Mouse (Mus musculus): ENCODE measurements around the gene Epo.

Epo gene

DNA sequence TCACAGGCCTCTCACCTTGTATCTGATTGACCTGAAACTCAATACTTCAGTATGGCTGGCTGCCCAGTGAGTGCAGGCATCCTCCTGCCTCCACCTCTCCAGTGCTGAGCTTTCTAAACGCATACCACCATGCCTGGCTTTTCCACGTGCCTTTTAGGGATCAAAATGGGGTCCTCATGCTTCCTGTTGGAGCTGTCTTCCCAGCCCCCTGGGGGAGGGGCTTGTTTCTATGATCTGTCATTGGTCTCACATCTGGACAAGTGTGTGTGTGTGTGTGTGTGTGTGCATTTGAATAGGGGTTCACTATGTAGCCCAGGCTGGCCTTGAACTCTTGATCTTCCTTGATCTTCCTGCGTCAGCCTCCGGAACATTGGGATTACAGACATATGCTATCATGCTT is 4.4 kb upstream of the Epo start:
- DNase-seq, result no peak

DNA sequence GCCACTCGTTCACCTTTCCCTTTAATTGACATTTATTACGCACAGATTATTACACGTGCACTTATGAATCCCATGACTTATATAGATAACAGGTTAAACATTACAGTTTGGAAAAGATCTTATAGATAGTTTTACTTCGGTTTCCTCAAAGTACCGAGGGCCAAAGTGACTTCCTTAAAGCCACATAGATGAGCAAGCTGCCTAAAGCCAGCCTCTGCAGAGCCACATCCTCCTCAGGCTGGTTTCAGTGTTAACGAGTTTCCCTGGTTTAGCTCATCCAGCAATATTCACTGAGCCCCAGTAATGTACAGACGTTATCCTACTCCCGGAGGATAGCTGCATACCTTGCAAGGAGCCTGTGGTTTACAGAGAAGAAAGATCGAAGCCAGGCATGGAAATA is 2.3 kb upstream of the Epo start:
- DNase-seq, result no peak

DNA sequence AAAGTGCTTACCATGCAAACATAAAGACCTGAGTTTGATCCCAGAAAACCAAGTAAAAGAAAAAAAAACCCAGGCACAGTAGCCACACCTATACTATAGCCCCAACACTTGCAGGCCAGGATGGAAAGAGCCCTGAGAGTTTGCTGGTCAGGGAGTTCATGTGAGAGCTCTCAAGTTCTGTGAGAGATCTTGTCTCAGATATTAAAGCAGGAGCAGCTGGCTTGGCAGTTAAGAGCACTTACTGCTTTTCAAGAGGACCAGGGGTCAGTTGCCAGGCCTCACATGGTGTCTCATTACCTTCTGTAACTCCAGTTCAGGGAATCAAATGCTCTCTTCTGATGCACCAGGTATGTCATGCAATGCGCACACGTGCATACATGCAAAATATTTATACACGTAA is 1.7 kb upstream of the Epo start:
- no peak for DNase-seq

DNA sequence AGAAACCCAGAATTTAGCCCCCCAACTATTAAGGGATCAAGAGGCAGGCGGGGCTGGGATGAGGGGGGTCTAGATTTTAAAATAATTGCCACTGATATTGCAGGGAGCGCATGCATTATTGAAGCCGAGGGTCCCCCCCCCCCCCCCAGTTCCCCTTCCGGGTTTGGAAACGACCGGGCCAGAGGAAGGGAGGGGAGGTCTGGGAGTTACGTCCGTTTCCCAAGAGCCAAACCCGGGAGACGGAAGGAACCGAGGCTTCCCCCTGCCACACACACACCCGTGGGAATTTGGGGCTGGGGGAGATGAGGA is 280 bp downstream of the Epo start:
- no peak for DNase-seq

DNA sequence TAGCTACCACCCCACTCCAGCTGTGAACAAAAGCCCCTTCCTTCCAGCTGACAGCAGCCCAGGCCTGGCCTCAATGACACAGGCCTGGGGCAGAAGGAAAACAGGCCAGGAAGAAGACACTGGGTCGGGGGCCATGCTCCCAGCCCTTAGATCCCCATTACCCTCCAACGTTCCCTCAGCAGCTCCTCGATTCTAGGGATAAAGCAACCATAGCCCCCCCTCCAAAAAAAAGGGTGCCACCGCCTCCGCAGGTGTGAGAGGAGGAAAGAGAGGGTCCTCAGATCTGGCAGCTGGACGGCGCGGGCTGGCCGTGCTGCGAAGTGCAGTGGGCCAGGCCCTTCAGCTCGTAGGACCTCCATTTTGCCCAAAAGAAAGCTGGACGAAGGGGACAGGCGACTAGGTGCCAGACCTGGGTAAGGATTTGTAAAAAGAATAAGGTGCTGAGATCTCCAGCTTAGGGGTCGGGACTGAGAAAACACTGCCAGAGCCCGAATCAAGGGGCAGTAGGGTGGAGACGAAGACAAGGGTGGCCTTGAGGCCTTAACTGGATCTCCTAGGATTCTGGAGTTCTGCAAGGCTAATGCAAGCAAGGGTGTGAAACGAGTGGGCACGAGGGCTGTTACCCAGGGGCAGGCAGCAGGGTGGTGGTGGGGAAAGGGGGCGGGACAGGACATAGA is 773 bp downstream of the Epo start:
- DNase-seq, result peak; percentile 42

DNA sequence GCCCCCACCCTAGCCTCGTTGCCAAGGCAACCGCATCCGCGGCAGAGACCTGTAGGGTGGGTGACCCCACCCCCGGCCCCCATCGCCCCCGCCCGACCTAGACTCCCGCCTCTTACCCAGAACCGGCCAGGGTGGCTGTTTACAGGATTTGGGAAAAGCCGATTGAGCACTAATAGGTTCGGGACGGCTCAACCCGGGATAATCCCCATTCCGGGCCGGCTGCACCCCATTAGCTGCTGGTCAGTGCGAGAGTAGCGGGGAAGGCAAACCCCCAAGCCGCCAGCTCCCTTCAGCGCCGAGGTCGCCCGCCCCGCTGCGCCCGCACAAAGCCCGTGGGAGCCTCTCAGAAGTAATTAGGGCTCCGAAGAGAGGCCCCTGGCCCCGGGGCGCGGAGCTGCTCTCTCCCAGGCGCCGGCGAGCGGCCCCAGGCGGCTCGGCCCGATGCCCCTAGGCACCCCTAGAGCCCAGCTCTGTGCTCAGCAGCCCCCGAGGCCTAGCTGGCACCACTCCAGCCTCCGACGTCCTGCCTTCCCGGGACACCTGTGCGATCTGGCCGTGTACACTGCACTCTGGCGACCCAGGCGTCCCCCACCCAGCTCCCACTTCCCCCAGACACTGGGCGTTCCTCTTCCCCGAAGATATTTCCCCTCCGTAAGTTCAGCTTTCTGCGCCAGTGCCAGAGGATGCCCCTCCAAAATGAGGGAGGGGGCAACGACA is 1.5 kb downstream of the Epo start:
- peak; percentile 67 for DNase-seq

DNA sequence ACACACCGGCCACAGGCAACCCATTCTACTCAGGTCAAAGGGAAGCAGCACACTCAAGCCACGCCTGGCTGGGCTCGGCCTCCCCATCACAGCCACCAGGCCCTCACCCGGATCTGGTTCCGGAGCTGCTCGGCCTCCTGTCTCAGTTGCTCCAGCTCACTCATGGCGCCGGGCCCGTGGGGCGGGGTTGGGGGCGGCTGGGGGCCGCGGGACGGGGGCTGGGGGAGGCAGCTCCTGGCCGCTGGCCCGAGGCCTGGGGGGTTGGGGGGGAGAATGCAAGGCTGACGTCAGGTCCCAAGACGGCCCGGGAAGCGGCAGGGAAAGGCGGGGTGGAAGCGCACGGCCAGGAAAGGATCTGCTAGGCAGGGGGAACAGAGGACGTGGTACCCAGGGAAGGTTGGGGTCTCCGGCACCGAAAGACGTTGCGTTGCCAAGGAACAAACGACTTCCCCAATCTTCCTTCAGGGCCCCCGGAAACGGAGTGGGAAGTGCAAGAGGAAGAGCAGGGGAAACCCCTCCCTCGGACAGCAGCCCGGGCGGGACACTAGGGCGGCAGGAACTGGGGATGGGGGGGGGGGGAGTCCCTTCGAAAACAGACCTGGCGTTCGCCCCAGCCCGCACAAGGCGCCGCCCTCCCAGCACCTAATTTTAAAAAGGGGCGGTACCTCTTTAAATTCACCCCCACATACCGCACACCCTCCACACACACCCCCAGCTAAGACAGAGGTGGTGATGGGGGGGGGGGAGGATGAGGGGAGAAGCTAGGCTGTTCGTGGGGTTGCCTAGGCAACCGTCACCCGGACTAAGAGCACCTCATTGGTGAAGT is 2.2 kb downstream of the Epo start:
- DNase-seq, result peak; percentile 36

DNA sequence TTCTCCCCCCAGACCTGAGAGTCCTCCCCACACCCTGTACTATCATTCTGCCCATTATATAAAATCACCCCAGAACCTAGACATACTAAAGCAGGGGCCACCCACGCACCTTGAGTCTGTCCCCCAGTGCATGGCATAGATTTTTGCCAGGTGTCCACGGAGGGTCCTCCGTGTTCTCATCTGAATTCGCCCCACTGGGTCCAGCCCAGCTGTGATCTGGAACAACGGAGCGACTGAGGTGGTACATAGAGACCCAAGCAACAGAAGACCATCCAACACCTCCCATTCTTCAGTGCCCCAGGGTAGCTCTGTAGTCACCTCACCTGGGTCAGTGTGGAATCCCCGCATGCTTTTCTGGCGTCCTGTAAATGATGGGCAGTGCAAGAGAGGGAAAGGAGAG is 3.0 kb downstream of the Epo start:
- no peak for DNase-seq

DNA sequence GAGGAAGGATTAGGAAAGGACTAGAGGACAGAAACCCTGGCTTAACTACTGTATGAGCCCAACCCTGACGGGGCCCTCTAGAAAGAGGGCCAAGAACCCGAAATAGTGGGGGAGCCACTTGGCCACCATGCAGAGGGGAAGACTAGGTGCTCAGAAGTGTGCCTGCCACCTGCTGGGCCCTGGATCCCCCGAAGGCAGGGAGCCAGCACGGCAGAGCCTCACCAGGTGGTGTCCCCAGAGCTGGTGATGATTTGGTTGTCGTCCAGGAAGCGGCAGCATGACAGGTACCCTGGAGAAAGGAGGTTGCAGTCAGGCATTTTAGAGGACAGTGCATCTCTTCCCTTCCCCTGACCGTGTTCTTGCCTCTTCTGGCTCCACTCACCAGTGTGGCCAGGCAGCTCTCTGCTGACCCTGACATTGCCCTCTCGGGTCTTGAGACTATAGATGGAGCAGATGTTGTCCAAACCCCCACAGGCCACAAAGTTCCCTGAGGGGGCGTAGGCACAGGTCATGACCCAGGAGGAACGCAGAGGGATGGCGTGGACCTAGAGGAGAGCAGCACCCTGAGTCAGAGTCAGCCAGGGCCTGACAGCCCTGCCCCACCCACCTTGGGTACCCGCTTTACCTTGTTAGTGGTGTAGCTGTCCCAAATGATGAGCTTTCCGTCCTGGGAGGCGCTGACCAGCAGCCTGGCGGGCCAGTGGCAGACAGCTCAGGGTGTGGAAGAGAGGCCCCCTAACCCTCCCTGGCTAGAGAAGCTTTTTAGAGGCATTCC is 3.6 kb downstream of the Epo start:
- no peak for DNase-seq

DNA sequence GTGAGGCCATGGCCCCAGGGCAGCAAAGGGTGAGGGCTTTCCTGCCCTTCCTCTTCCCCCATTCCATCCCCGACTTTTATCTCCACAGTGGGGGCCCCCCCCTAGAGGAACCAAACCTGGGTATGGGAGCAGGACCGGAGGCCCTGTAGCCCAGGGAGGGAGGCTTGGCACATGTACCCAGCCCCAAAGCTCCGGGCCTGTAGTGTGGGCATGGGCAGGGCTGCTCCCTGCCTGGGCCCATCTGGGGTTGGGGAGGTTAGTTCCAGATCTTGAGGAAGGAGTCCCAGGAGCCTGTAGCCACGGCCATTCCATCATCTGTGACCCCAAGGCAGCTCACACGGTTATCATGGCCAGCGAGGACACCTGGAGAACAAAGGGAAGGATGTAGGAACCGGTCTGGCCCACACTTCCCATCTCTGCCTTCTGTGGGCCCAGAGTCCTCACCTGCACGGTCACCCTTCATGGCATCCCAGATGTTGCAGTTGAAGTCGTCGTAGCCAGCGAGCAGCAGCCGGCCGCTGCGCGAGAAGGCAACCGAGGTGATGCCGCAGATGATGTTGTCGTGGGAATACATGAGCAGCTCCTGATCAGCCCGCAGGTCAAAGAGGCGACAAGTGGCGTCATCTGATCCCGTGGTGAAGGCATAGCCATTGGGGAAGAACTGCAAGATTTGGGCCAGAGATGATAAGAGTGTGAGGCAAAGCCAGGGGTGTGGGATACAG is 4.6 kb downstream of the Epo start:
- no peak for DNase-seq

DNA sequence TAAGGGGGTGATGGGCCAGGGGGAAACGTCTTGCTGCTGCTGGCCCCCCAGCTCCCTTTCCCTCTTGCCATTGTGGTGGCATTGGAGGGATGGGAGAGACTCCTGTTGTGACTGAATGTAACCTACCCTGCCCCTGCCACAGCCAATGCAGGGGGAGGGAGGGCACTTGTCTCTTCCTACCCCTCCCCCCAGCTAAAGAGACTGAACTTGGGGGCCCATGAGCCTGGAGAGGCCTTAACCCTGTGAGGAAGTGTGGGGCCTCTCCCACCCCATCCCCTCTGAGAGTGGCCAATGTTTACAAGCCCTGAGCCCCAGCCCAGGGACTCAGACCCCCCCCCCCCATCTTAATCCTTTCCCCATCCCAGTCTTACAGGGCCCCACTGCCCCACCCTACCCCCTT is 5.6 kb downstream of the Epo start:
- DNase-seq, result no peak

DNA sequence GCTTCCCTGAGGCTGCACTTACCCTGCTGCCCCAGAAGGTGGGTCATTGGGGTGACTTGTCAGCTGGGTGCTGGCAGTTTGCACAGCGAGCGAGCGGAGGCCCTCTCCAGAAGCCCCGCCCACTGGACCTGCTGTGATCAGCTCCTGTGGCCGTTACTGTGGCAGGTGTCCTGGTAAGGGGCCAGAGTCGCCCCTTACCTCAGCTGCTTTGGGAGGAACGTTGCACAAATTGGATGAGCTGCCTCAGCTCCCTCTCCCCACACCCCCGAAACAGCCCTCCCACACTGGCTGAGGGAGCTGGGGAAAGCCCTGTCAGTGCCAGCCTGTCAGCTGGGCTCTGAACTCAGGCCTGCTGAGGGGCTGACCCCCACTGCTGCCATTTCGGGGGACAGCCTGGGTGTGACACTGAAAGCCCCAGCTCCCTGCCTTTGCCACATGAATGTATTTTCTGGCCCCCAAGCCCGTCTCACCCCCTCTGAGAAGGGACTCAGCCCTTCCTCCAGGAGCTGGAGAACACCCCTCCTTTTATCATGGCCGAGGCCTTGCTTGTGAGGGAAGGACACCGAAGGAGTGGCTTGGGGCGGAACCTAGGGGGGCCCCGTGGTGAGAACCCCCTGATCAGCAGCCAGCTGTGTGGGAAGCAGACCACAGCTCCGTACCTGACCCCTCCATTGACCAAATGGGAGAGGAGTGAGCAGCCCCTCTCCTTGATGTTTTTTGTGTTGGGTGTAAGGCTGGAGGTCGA is 6.7 kb downstream of the Epo start:
- DNase-seq, result no peak

DNA sequence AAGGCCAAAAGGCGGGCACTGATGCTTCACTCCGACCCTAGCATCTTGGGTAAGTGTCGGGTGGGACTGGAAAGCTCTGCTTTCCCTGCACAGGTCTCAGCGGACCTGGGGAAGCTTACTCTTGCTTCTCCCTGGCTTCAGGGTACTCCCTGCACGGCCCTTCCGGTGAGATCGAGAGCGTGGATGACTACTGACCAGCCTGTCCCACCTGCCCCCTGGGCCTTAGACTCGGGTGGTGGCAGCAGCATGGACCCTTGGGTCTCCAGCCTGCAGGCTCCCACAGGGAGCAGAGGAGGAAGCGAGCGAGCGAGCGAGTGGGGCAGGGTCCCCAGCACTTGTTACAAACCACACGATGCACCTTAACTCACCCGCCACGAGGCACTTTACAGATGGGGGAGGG is 7.5 kb downstream of the Epo start:
- no peak for DNase-seq

DNA sequence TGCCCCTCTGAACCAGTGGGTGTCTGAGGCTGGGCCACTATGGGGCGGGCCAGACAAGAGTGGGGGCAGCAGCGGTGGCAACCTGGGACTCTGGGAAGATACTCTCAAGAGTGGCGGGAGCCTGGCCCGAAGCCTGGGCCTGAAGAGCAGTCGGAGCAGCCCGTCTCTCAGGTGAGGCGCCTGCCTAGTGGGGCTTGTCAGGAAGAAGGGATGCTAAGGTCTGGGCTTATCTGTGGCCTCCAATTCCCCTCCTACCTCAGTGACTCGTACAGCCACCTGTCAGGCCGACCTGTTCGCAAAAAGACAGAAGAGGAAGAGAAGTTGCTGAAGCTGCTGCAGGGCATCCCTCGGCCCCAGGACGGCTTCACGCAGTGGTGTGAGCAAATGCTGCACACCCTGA is 8.4 kb downstream of the Epo start:
- no peak for DNase-seq

DNA sequence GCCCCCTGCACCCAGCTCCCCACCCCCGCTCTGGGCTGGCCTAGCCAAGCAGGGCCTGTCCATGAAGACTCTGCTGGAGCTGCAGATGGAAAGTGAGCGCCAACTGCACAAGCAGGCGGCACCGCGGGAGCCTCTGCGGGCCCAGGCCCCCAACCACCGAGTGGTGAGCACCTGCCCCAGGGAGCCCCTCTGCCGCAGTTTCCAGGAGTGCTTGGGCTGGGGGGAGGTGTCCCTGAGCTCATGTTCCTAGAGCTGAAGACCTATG is 8.9 kb downstream of the Epo start:
- no peak for DNase-seq

DNA sequence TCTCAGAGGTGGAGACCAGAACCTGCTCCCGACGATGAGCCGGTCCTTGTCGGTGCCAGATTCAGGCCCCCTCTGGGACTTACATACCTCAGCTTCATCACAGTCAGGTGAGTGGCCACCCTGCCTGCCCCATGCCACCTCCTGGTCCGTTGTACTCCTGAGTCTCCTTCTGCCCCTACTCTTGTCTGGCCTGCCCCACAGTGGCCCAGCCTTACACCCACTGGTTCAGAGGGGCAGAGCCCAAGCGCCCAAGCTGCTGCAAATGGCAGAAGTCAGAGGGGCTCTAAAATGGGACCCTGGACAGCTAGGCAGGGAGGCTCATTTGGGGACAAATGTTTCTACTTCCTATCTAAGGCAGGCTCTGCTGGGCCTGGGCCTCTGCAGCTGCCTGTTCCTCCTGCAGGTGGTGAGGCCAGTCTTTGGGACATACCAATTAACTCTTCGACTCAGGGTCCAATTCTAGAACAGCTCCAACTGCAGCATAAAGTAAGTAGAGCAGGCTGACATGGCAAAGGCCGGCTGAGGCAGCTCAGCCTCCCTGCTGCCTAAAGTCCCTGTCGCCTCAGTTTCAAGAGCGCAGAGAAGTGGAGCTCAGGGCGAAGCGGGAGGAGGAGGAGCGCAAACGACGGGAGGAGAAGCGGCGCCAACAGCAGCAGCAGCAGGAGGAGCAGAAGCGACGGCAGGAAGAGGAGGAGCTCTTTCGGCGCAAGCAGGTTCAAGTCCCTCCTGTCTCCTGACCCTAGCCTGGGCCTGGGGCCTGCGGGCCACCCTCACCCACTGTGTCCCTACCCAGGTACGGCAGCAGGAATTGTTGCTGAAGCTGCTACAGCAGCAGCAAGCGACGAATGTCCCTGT is 9.4 kb downstream of the Epo start:
- DNase-seq, result no peak

DNA sequence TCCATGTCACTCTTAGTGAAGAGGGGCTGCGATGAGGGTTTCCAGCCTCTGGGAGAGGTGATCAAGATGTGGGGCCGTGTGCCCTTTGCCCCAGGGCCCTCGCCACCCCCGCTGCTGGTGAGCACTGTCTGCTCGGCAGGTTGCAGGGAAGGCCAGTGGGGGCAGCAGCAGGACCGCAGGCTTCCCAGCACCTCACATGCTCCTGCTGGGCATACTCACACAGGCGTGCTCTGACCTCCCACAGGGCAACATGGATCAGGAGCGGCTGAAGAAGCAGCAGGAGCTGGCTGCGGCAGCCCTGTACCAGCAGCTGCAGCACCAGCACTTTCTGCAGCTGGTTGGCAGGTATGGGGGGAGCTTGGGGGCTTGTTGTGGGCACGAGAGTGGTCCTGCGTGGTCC is 10.3 kb downstream of the Epo start:
- DNase-seq, result no peak

DNA sequence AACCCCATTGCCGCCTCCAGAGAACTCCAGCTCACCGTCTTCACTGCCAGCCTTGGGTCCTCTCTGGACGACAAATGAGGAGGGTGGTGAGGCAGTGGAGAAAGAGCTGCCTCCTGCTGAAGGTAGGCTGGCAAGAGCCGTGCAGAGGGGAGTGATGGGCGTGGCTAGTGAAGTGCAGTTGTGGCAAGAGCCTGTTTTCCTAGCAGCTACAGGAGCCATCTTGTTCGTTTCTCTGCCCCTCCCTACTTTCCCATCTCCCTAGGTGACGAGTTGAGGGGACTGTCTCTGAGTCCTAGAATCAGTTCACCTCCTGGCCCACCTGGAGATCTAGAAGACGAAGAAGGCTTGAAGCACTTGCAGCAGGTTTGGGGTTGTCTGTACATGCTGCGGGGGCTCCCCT is 11.2 kb downstream of the Epo start:
- DNase-seq, result no peak

DNA sequence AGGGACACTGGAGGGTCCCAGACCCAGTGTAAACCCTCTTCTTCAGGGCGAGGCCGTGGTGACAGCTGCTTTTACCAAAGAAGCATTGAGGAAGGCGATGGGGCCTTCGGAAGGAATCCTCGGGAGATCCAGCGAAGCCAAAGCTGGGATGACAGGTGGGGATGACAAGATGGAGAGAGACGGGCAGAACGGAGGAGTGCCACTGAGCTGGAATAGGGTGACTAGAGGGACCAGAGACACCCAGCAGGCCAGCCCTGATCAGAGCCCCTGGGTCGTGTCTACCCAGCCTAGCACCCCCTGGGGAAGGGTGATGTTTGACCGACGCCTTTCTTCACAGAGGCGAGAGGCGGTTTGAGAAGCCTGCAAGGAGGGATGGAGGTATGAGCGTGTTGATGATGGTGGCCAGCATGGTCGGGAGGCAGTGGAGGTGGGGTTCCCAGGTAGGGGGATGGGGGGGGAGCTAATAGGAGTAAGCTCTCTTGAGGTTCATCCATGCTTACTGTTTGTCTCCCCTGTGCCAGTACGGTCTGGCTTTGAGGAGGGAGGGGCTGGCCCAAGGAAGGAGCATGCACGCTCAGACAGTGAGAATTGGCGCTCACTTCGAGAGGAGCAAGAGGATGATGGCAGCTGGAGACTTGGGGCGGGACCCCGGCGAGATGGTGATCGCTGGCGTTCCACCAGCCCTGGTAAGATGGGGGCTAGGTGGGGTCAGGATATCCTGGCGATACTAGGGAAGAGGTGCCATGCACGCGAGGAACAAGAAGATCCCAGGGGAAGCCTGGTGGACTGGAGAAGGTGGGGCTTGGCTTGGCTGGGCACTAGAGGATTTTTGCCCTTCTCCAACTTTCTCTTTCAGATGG is 13.1 kb downstream of the Epo start:
- no peak for DNase-seq

DNA sequence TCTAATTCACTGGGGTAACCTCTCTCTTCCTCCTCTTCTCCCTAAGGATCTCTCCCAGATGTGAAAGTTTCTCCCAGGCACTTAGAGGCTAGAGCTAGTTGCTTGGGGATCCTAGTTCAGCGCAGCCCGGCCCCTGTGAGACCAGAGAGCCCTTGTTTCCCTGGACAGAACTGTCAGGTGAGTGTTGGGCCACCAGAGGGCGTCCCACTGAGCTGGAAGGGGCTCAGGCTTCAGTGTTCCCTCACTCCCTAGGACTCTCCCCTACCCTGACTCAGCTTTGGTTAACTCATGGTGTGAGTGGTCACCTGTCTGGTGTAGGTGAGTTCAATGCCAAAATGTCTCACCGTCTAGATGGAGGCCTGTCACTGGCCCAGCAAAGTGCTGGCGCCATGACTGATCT is 14.6 kb downstream of the Epo start, which contains the start of gene Gigyf1:
Gene Gigyf1 (plus strand): TSS at position 113 of the 400 bp plus-strand sequence.
- no peak for DNase-seq
